Mouse (Mus musculus) heart, postnatal 10 days (tissue): ENCODE measurements at regions not wholly inside any gene's neighbourhood (a gene's known extent, or its start where the extent isn't known, plus 50 kb on each side); places are given as distances from the start of the nearest gene placed in this dataset.
A peak's percentile ranks its signal among the peaks of the same experiment; 100 is the strongest.
"Not testable (repeated sequence)": the region's sequence is repeated elsewhere in the genome, so short reads cannot be mapped to it uniquely, and the experiment has no call there.

ENCODE experiments used
- DNase-seq, 2 experiments: peaks; one replicate each; pipeline ENCODE4 v3.0.0; 2021
- intact Hi-C: fragments of 180-260 bp; cut with DNase I; formaldehyde crosslinking; loops from one replicate; pipeline ENCODE4 v1.15.1; 2025

DNA sequence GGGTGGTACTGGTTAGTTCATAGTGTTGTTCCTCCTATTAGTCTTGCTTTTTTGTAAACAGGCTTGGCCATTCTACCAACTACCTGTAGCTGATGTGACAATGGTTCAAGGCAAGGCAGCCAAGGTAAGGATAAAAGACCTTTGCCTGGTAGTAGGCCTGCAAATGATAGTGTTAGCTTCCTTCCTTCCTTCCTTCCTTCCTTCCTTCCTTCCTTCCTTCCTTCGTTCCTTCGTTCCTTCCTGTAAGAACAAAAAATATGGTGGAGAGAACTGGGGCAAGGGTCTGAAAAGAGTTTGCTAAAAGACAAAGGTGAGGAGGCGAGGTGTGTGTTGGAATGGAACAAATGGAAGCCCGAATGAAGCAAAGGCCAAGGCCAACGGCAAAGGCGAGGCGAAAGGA lies 84.8 kb upstream of the Ezh2 start:
- intact Hi-C loops, DNase-seq: not testable (repeated sequence)

DNA sequence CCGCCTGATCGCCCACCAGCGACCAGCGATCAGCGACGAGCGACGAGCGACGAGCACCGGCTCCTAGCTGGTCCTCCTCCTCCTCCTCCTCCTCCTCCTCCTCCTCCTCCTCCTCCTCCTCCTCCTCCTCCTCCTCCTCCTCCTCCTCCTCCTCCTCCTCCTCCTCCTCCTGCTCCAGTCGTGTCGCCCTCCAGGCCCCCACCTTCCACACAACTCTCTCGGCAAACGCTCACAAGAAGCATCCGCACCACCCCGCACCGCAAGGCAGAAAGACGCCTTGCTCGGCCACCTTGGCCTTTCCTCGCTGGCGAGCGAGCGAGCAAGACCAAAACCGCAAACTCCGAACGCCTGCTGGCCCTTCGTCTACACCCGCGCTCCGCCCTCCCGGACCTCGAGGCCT lies 77.6 kb upstream of the Ezh2 start:
- peak; percentile 18 to 46 for DNase-seq

DNA sequence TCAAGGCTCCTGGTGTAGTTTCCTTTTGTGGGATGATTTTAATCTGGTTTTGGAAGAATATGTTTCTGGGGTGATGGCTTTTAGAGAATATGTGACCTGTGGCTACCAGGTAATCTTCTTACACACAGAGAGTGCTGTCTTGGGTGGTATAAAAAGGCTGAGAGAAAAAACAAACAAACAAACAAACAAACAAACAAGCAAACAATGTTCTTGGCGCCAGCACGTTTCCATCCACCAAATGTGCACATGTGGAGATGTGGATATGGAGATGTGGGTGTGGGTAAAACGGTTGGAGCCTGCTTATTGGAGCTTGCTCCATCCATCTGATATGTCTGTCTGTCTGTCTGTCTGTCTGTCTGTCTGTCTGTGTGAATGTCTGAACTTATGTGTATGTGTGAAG lies 57.7 kb upstream of the Ezh2 start:
- intact Hi-C loops: not testable (repeated sequence)
- peak; percentile 34 to 61 for DNase-seq

More for the DNA sequence above, 77.6 kb upstream of the Ezh2 start:
- intact Hi-C loops: not testable (repeated sequence)

DNA sequence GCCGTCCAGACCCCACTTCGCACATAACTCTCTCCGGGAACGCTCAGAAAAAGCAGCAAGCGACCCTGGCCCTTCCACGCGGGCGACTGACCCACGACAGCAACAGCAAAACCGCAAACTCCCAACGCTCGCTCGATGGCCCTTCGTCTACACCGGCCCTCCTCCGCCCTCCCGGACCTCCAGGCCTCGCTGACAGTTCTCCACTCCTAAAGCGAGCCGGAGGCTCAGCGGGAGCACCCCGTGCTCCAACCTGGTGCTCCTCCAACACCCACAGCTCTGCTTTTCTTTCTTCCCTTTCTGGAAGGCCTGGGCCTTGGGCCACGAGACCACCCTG lies 56.2 kb upstream of the Ezh2 start:
- DNase-seq, intact Hi-C loops: not testable (repeated sequence)

DNA sequence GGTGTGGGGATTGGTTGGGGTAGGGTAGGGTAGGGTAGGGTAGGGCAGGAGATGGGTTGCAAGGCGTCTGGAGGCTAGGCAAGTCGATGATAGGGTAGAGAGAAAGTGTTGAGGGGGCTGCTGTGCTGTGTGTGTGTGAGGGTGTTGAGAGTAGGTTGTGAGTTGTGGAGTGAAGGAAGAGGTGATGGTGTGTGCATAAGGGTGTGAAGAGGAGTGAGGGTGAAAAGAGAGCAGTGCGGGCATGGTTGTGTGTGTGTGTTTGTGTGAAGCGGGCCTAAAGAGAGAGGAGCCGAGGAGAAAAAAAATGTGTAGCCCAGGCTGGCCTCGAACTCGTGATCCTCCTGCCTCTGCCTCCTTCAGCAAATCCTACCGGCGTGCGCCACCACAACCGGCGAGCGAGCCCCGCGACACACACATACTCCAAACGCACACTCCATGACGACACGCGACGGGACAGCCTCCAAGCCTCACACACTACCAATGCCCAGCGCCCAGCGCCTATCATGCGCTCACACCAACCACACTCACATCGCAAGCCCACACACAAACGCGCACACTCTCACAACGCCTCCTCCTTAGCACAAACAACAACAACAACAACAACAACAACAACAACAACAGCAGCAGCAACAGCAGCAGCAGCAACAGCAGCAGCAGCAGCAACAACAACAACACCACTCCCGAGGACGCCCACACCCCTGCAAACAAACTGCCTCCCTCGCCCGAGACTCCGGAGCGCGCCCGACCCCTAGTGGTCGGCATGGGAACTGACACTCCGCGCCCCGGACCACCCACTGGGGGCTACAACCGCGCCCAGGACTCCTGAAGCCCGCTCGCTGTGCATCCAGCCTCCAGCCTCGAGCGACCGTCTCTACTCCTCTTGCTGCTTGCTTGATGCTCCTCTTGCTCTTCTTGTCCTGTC lies 55.6 kb upstream of the Ezh2 start:
- intact Hi-C loops: no loop called here
- DNase-seq: peak; percentile 94 to 98

DNA sequence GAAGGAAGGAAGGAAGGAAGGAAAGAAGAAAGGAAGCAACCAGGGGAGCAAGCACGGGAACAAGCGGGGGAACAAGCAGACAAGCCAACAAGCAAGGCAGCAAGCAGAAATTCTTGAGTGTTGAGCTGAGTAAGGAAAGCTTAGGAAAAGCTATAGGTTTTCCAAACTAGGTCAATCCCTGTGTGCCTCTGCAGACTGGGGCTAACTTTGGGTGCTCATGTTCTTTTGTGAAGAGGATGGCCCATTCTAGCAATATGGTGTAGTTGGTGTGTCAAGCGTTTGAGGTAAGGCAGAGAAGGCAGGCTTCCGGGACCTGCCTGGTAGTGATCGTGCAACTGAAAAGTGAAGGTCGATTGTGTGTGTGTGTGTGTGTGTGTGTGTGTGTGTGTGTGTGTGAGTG lies 54.8 kb upstream of the Ezh2 start:
- intact Hi-C loops: no loop called here
- peak; percentile 1 to 13 for DNase-seq

DNA sequence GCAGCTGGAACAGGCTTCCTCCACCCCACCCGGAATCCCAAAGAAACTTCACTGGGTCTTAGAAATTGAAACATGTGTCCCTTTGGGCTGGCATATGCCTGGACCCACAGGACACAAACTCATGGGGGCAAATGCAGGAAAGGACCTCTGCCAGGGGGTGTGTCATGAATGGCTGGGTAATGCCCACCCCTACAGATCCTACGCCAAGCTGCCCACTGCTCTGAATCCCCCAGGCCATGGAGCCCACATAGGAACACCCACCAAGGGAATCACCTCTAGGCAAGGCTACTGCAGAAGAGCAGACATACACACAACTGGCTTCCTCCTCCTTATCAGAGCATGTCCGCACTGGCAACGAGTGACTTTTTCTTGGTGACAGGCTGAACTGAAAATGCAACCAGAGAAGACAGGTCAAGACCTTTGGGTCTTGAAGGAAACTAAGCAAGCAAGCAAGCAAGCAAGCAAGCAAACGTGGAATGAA lies 54.4 kb upstream of the Ezh2 start:
- intact Hi-C loops: no loop called here
- DNase-seq: peak; percentile 8 to 14

DNA sequence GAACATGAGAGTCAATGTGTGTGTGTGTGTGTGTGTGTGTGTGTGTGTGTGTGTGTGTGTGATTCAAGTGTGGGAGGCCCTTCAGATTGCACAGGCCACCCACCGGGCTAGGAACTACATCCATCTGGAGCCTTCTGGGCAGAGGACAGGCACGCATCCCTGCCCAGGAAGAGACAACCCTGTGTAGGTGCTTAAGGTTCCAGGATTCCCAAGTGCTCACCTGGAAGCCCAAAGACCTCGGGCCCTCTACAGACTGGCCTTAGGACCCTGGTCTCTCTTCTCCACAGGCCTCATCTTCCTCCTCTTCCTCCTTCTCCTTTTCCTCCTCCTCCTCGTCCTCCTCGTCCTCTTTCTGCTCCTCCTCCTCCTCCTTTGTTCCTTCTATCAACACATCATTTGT lies 53.8 kb upstream of the Ezh2 start:
- DNase-seq: peak in 1 of 2 experiments; percentile 8
- intact Hi-C loops: no loop called here

DNA sequence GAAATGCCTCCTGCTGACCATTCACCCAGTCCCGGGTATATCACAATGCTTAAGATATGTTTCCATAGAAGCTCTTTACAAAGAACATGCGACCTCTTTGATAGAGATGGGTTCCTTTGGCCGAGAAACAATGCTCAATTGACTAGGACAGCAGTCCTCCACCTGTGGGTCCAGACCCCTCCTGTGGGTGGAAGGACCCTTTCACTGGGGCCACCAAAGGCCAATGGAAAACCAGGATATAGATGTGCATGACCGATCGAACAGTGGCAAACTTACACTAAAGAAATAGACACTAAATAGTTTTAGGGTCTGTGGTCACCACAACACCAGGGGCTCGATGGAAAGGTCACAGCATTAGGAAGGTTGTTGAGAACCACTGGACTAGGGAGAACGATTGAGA lies 53.2 kb upstream of the Ezh2 start:
- peak in 1 of 2 experiments; percentile 2 for DNase-seq
- intact Hi-C loops: no loop called here

DNA sequence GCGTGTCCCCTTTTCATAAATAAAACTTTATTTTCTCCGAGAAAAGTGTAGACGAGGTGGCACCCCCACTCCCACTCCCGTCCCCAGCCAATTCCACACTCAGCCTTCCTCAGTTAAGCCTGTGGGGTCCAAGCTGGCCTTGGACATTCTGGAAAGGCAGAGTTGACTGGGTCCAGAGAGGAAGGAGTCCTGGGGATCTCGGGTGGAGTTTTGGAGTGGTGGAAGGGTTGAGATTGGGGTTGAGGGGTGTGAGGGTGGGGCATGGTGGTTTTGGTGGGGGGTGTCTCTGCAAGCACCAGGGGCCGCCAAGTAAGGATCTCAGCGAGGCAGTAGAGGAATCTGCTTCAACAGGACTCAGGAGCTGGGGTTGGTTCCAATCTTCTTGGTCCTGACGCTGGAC lies 52.7 kb upstream of the Ezh2 start:
- DNase-seq: peak in 1 of 2 experiments; percentile 0
- intact Hi-C loops: no loop called here

DNA sequence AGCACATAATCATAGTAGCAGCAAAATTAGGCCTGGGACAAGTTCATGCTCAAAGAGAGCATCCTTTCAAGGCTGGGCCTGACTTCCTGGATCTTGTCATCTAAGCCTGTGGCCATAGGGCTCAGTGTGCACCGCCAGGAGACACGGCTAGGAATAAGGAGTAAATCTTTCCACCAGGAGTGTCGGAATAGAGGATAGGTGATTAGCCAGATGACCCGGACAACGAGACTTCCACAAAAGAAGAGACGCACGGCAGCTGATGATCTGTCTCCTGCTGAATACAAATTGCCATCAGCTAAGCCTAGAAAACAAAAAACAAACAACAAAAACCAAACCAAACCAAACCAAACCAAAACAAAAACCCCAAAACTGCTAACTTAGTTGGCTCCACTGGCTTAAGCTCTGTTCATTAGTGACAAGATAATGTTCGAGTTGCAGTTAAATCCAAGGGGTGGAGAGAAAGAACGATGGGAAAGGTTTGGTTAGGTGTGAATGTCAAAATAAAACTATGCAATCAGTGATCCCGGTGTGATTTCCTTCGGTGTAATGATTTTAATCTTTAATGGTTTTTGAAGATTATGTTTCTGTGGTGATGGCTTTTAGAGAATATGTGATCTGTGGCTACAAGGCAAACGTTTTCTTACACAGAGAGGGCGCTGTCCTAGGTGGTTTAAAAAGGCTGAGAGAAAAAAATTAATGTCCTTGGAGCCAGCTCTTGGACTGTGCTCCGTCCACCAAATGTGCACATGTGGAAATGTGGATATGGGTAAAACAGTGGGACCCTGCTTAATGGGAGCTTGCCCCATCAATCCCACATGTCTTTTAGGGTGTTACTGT lies 51.8 kb upstream of the Ezh2 start:
- peak; percentile 0 to 6 for DNase-seq
- intact Hi-C loops: no loop called here

DNA sequence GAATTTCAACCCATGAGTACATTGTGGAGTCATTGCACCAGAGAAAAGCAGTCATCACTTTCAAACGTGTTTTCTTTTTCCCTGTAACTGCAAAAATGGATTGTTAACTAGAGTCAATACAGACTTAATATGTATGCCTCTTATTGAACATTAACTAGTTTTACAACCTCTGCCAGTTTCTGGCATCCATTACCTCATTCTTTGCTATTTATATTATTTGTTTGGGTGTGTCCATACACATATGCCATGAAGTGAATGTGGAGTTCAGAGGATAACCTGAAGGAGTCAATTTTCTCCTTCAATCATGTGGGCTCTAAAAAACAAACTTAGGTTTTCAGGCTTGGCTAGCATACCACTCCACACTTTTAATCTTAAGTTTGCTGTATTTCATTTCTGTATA lies 50.9 kb upstream of the Ezh2 start:
- DNase-seq: no peak
- intact Hi-C loops: no loop called here
